Mouse (Mus musculus): ENCODE data around the gene Astn1.

Astn1 gene

GRCm38 (mm10) chr1:158361964-158362291 is at the start of gene Astn1:
Gene Astn1, plus strand, starts transcription at chr1:158362273.
- DNase-seq (ENCODE audit: low spot score), result no peak

DNA sequence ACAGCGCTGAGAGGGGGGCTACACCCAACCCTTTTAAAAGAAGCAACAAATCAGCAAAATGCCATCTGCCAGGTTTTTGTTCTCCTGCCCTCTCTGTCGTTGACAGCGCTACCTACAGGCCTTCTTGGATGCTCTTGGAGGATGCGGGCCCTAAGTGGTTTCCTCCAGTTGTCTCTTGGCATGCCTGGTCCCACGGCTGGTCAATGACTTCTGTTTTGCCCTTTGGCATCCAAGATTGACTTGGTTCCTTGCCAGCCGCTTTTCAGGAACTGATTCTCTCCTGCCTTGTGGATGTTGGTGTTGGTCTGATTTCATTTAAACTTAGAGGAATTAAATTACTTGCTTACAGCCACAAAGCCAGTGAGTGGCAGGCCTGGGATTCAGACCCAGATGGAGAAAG is 38.7 kb upstream of the Astn1 start:
- DNase-seq (ENCODE audit: low spot score), result no peak

DNA sequence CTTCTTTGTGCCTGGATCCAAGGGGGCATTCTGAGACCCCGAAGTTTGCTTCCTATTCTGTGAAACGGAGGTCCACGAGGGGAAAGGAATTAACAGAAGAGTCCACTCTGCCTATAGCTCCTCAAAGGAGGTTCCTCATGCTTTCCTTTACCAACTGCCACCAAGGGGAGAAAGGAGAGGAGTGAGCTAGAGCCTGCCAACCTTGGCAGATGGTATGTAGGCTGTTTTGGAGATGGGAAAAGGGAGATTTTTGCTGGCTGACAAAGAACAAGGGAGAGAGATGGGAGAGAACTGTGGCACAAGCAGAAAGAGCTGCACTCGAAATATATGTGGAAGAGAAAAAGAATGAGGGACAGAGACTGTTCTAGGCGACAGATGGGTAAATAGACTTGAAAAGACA is 33.9 kb upstream of the Astn1 start:
- no peak for DNase-seq (ENCODE audit: low spot score)

GRCm38 (mm10) chr1:158328839-158329238 is 33.2 kb upstream of the Astn1 start:
- DNase-seq (ENCODE audit: low spot score), result no peak

GRCm38 (mm10) chr1:158343243-158343714 is 18.8 kb upstream of the Astn1 start:
- DNase-seq (ENCODE audit: low spot score), result no peak

DNA sequence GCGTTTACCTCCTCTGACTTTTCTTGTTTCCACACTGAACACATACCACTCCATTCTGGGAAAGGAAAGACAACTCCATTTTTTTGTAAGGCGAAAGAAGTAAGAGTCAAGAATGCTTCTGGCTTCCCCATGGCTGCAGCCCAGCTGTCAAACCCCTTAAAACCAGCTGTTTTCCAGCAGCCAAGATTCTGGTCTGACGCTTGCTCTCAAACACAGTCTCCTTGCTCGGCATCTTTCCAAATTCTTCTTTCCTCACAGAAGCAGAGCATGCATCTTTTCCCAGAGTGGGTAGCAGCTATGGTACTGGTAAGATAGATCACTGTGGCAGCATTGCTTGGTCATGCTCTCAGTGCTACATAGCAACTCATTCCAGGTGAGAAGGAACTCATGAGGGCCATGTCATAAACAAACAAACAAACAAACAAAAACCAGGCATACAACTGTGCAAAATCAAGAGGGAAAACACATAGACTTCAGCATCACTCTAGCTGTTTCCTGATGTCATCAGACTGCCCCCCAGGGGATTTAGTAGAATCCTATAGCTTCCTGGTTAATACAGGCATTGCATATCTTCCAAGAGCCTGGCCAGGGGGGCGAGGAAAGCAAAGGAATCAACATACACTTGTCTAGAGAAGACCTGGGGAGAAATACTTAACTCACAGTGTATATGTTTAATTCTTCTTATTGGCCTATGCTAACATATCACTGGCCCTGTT is 8.3 kb upstream of the Astn1 start:
- no peak for DNase-seq (ENCODE audit: low spot score)

- DNase-seq (ENCODE audit: low spot score), result no peak
These were observed 6.7 kb upstream of the Astn1 start for GRCm38 (mm10) chr1:158355177-158356050.

GRCm38 (mm10) chr1:158356051-158356461 is 6.0 kb upstream of the Astn1 start, which contains the start of gene Brinp2:
Gene Brinp2, minus strand, starts transcription at chr1:158356326.
- peak; percentile 73 for DNase-seq (ENCODE audit: low spot score)

DNA sequence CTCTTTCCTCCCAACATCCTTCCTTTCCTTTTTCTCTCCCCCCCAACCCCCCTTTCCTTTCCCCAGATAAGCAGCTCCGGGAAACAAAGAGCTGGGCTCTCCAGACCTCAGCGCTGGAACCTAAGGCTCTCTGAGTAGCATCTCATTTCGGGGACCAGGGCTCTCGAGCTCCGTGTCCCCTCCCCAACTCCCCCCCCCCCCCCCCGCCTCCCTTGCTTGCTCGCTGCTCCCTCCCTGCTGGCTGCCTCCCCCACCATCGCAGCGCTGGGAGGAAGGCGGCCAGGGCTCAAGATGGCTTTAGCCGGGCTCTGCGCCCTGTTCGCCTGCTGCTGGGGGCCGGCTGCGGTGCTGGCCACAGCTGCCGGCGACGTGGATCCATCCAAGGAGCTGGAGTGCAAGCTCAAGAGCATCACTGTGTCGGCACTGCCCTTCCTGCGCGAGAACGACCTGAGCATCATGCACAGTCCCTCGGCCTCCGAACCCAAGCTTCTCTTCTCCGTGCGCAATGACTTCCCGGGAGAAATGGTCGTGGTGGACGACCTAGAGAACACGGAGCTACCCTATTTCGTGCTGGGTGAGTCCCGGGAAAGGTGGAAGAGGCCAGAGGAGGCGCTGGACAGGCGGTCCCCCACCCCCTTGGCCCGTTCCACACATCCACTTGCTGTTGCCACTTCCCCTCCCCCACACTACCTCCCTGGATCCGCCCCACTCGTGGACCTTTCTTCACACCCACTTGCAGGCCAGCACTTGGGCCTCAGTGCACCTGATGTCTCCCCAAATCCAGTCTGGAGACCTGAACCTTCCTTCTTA is 424 bp downstream of the Astn1 start:
- no peak for DNase-seq (ENCODE audit: low spot score)

GRCm38 (mm10) chr1:158364461-158364860 is 2.4 kb downstream of the Astn1 start:
- DNase-seq (ENCODE audit: low spot score), result no peak

GRCm38 (mm10) chr1:158382277-158382676 is 20.2 kb downstream of the Astn1 start:
- no peak for DNase-seq (ENCODE audit: low spot score)

DNA sequence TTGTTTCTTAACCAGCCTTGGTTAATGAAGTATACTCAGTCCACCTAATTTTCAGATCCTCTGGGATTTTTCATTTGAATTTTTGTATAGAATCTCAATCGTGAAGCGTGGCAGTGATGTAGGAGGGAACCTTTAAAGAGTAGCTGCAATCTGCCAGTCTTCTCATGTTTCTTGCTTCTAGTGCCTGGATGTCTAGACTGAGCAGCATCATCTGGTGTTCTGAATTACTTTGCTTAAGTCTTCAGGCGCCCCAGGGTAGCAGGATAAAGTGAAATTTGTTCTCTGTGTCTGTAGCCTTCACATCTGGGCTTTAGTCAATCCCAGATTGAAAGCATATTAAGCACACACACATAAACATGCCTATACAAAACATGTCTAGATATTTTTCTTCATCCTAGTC is 21.1 kb downstream of the Astn1 start:
- no peak for DNase-seq (ENCODE audit: low spot score)

- no peak for DNase-seq (ENCODE audit: low spot score)
These were observed 23.2 kb downstream of the Astn1 start for GRCm38 (mm10) chr1:158385311-158385710.

- no peak for DNase-seq (ENCODE audit: low spot score)
These were observed 24.7 kb downstream of the Astn1 start for GRCm38 (mm10) chr1:158386781-158387180.

DNA sequence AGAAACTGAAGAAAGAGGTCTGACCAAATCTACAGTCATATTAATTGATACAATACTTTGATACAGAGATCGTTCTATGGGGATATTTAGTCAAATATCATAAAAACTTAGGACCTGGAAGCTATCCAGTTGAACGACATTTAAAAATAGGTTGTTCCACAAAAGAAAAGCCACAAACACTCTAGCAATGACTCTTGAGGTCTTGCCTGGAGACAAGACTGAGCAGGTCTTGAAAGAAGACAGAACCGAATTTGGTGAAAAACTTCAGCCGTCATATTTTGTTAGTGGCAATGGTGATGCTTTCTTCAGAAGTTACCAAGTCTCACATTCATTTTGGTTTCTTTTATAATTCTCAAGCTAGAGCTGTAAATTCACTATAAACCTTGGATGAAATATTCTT is 26.9 kb downstream of the Astn1 start:
- DNase-seq (ENCODE audit: low spot score), result no peak

DNA sequence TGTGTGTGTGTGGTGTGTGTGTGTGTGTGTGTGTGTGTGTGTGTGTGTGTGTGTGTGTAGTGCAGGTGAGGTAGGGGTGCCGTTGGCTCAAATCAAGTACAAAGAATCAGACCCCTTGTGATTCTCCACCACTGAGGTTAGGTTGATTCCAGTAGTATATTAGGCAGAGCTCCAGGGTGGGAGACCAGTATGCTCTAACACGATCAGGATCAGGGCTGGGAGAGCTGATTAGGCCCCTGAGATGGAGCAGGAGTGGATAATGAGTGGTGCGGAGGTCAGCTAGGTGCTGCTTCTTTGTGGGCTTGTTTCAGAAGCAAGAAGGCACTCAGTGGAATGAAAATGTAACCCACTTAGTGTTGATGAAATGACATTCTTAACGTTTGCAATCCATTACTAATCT is 28.6 kb downstream of the Astn1 start:
- no peak for DNase-seq (ENCODE audit: low spot score)

GRCm38 (mm10) chr1:158397058-158397457 is 35.0 kb downstream of the Astn1 start:
- no peak for DNase-seq (ENCODE audit: low spot score)

DNA sequence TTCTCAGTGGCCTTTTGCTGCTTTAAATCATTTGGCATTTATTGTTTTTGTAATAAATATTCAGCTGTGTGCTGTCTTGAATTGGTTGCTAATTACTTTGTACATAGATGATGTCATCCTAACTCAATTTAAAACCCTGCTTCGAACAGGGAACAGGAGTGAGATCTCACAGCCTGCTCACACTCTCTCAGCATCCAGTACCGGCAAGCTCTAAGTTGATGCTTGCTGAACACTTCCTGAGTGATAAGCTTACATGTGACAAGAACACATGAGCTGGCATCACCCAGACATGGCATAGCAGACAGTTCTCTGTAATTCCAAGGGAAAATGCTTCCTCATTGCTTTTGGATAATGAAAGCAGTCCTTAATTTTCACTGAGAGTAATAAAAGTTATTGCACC is 38.8 kb downstream of the Astn1 start:
- DNase-seq (ENCODE audit: low spot score), result no peak

DNA sequence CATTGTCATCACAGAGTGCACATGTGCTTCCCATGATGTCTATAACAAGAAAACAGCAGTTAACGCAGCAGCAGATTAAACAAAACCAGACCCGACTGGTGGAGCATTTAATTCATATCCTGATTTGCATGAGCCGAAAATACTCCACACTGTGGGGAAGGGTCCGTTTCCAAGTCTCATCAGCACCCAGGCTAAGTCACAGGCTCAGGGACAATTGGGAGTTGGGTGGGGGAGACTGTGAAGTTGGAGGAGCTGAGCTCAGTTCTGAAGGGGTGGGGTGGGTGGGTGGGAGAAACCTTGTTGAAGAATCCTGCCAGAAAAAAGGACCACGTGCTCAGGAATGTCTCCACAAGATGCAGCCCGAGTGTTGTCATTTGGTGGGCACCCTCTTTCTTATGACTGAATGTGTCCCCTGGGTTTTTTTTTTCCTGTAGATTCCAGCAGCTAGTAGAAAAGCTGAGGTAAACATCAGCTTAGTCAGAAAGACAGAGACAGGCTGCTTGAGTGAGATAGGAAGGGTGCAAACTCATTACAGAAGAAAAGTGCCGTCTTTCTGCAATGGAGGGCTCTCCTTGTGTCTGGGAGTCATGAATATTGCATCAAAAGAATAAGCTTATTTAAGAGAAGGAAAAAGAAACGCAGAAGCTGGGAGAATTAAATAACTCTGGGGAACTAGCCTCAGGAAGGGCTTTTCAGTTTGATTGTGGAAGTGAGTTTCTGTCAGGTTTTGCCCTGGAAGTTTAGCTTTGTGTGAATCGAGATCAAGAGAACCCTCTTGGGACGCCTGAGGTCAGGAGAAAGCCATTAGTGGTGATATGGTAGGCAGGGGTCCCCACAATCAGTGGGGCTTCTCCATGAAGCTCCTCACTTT is 44.1 kb downstream of the Astn1 start:
- DNase-seq (ENCODE audit: low spot score), result no peak

- no peak for DNase-seq (ENCODE audit: low spot score)
These were observed 46.1 kb downstream of the Astn1 start for GRCm38 (mm10) chr1:158408124-158408523.

GRCm38 (mm10) chr1:158411146-158411545 is 49.1 kb downstream of the Astn1 start:
- no peak for DNase-seq (ENCODE audit: low spot score)
